Mouse (Mus musculus): ENCODE results near the gene Lgals7. TPM values are rescaled to one million over a fixed set of nuclear protein-coding genes. Genes with fewer than 3 reads are reported as not detected.
"Not testable (repeated sequence)": the region's sequence is repeated elsewhere in the genome, so short reads cannot be mapped to it uniquely, and the experiment has no call there.

Gene Lgals7
- total RNA-seq, 2 experiments from 2014 or later: 0.72 to 0.86 TPM

- no peak for DNase-seq
Observed at GRCm38 (mm10) chr7:28877155-28877554, 13.5 kb downstream of the Lgals7 start.

- no peak for DNase-seq
Observed at GRCm38 (mm10) chr7:28877856-28878255, 14.2 kb downstream of the Lgals7 start.

- DNase-seq: no peak
Observed at GRCm38 (mm10) chr7:28879606-28880005, 16.0 kb downstream of the Lgals7 start.

GRCm38 (mm10) chr7:28880554-28880953 lies 16.9 kb downstream of the Lgals7 start:
- DNase-seq: no peak

GRCm38 (mm10) chr7:28881199-28881598 lies 17.5 kb downstream of the Lgals7 start, which contains the start of gene Capn12:
Gene Capn12, plus strand, starts transcription at chr7:28881422.
- DNase-seq: no peak

GRCm38 (mm10) chr7:28883039-28883438 lies 19.4 kb downstream of the Lgals7 start:
- no peak for DNase-seq

GRCm38 (mm10) chr7:28883704-28884103 lies 20.1 kb downstream of the Lgals7 start:
- DNase-seq: not testable (repeated sequence)

- no peak for DNase-seq
Observed at GRCm38 (mm10) chr7:28886486-28886885, 22.8 kb downstream of the Lgals7 start.

GRCm38 (mm10) chr7:28888701-28889161 lies 25.1 kb downstream of the Lgals7 start:
- DNase-seq: no peak

- DNase-seq: no peak
Observed at GRCm38 (mm10) chr7:28892601-28893000, 28.9 kb downstream of the Lgals7 start.

- DNase-seq: peak; percentile 69 to 77
Observed at GRCm38 (mm10) chr7:28893643-28894265, 30.1 kb downstream of the Lgals7 start.

- no peak for DNase-seq
Observed at GRCm38 (mm10) chr7:28894942-28895341, 31.3 kb downstream of the Lgals7 start.

- DNase-seq: no peak
Observed at GRCm38 (mm10) chr7:28897661-28898060, 34.0 kb downstream of the Lgals7 start.

- no peak for DNase-seq
Observed at GRCm38 (mm10) chr7:28899972-28900371, 36.3 kb downstream of the Lgals7 start.

- DNase-seq: peak; percentile 36 to 50
Observed at GRCm38 (mm10) chr7:28901311-28902125, 37.9 kb downstream of the Lgals7 start.

GRCm38 (mm10) chr7:28902180-28902579 lies 38.5 kb downstream of the Lgals7 start:
- peak; percentile 64 to 74 for DNase-seq

- peak in 1 of 2 experiments; percentile 32 for DNase-seq
Observed at GRCm38 (mm10) chr7:28902809-28903208, 39.2 kb downstream of the Lgals7 start.

GRCm38 (mm10) chr7:28903778-28904177 lies 40.1 kb downstream of the Lgals7 start:
- DNase-seq: no peak

GRCm38 (mm10) chr7:28907195-28907594 lies 43.5 kb downstream of the Lgals7 start:
- no peak for DNase-seq

- peak; percentile 46 to 67 for DNase-seq
Observed at GRCm38 (mm10) chr7:28911632-28912031, 48.0 kb downstream of the Lgals7 start.

- no peak for DNase-seq
Observed at GRCm38 (mm10) chr7:28913171-28913570, 49.5 kb downstream of the Lgals7 start.
